Mouse (Mus musculus) ES-Bruce4 (cell line): ENCODE measurements around the gene B430306N03Rik.

Experiments used
- CTCF ChIP-seq: IDR thresholded peaks from one replicate; pipeline ENCODE4 v1.8.1; 2011; ENCODE audit warnings: low read depth, low read length
- EP300 ChIP-seq: IDR thresholded peaks from 2 replicates; pipeline ENCODE4 v1.6.1; 2011; ENCODE audit warnings: low read depth, low read length; ENCODE audit not compliant: insufficient read depth
- POLR2A ChIP-seq: IDR thresholded peaks from one replicate; pipeline ENCODE4 v1.8.1; 2011; ENCODE audit warnings: low read length; ENCODE audit not compliant: insufficient read depth

DNA sequence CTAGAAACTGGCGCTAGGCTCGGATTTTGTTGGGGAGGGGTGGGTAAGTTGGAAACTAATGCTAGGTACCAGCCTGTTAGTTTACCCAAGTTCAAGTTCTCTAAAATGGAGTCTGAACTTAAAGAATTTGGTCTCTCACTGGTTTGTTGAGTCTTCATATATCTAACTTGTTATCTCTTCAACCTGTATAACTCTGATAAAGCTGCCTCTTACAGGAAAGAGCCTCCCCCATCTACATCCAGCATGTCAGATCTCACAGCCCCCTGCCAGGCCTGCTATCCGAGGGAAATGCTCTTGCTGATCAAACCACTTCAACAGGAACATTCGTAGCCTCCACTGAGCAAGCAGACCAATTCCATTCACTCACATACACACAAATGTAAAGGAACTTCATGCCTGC lies 36.9 kb upstream of the B430306N03Rik start:
- no peak for TF ChIP-seq CTCF
- no peak for TF ChIP-seq EP300
- no peak for TF ChIP-seq POLR2A
